Mouse (Mus musculus) adrenal gland, adult 10 weeks (tissue): ENCODE data around the gene Gdnf. TPM values are rescaled to one million over a fixed set of nuclear protein-coding genes. Genes with fewer than 3 reads are reported as not detected.

Experiments
- polyA plus RNA-seq: library from polyadenylated mRNA; stranded (reverse); fragments of 350-450 nt; fragmentation: Illumina TruSeq; extraction: RNeasy Lipid Tissue Mini Kit (QIAGEN cat#74804); gene quantifications from one replicate; pipeline ENCODE4 v1.2.3, GENCODE M21; 2014; ENCODE audit warnings: low read depth, low replicate concordance

Gene Gdnf
- polyA plus RNA-seq: 0.64 TPM

GRCm38 (mm10) chr15:7810556-7811252, at the start of gene Gdnf:
Gene Gdnf (plus strand): TSS chr15:7810846.

